Comparison of ENCODE assay signal across 9 mouse cellular contexts in the genomic region with DNA sequence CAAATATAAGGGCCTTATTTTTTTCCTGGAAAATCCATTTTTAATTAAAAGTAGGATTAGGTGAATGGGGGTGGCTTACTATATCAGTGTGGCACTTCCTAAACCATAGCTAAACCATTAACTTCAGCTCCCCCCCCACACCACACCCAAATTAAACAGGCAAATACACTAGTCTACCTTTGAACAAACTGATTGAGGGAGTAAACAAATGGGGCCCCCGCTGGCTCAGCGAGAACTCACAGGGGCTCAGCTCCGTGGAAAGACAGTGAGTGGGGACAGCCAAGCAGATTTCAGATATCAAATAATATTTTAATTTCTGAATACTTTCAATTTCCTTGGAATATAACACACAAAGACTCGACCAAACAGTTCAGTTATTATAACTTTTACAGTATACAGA. TPM values are rescaled to one million over a fixed set of nuclear protein-coding genes. Genes with fewer than 3 reads are reported as not detected.
A peak's percentile ranks its signal among the peaks of the same experiment; 100 is the strongest.
DNase-seq lines count a peak whose midpoint lies in the region; ATAC-seq and TF ChIP-seq lines count a peak whose summit lies in the region.
"Had no signal": no experiment of that assay in that cellular context is flagged by ENCODE, and none has a peak within 500 bp of the region (broad histone marks: within the 10 kb centered on the region; RNA-seq: fewer than 3 reads in every experiment).

No protein-coding gene starts in this region.

- peak; percentile 31 for DNase-seq in kidney, adult 18-20 months
- no peak for DNase-seq in kidney, adult 11 months
- peak; percentile 34 for DNase-seq in kidney, postnatal 0 days (ENCODE audit: low spot score)
- no peak for DNase-seq in neural tube, embryonic 11.5 days (ENCODE audit: low spot score)
- no peak for DNase-seq in cerebellum, adult 2 months
- DNase-seq in gastrocnemius, adult 18-20 months (ENCODE audit: low spot score), result no peak
- no peak for DNase-seq in layer of hippocampus, adult 11-12 months (ENCODE audit: low spot score)

- H3K27ac ChIP-seq in forebrain, embryonic 12.5 days, result peak overlapping the region; percentile 98
- peak overlapping the region; percentile 96 for H3K27ac ChIP-seq in kidney, postnatal 0 days
- peak overlapping the region; percentile 36; the same call in 1 of the 2 replicates for H3K27ac ChIP-seq in neural tube, embryonic 11.5 days (ENCODE audit: low read depth, low read length)
- H3K27ac ChIP-seq in cerebellum, adult 2 months (ENCODE audit: insufficient read depth, low read length), result no peak overlapping the region
- H3K27ac ChIP-seq: left cerebral cortex, adult 2 months had no signal

- H3K9me3 ChIP-seq in forebrain, embryonic 12.5 days, result no peaks in the 10 kb centered on the region
- H3K9me3 ChIP-seq in kidney, postnatal 0 days (replicated peaks; ENCODE audit: low read length), result no peaks in the 10 kb centered on the region
- no peaks in the 10 kb centered on the region for H3K9me3 ChIP-seq in neural tube, embryonic 11.5 days (ENCODE audit: control insufficient read depth, low read length)

- WGBS in forebrain, embryonic 12.5 days, result 6% methylated on average over 4 of the region's 4 CpGs
- whole genome bisulfite sequencing in kidney, postnatal 0 days, result 2% methylated on average over 4 of the region's 4 CpGs
- 2% methylated on average over 4 of the region's 4 CpGs for WGBS in neural tube, embryonic 11.5 days
- WGBS in cerebellum, adult 2 months, result 55% methylated on average over 4 of the region's 4 CpGs

- TF ChIP-seq CTCF in kidney, postnatal 0 days (IDR thresholded peaks at IDR 0.05; ENCODE audit: low read depth), result no peak
- no peak for TF ChIP-seq CTCF in cerebellum, adult 2 months (IDR thresholded peaks at IDR 0.05; ENCODE audit: borderline replicate concordance, insufficient read depth, low read depth, low read length)

- peaks cover 29% of the 10 kb centered on the region for H3K4me1 ChIP-seq in forebrain, embryonic 12.5 days
- H3K4me1 ChIP-seq in kidney, postnatal 0 days (replicated peaks; ENCODE audit: insufficient read depth, low read length), result peaks cover 18% of the 10 kb centered on the region; the same call in 1 of the 2 replicates
- H3K4me1 ChIP-seq in neural tube, embryonic 11.5 days (ENCODE audit: control insufficient read depth, insufficient read depth, low read length), result peaks cover 44% of the 10 kb centered on the region
- no peaks in the 10 kb centered on the region; the same call in 1 of the 2 replicates for H3K4me1 ChIP-seq in cerebellum, adult 2 months (ENCODE audit: control insufficient read depth, insufficient read depth, low read length)

- H3K4me2 ChIP-seq in forebrain, embryonic 12.5 days, result peak overlapping the region; percentile 88
- peak overlapping the region; percentile 93 for H3K4me2 ChIP-seq in kidney, postnatal 0 days (ENCODE audit: low read length)
- peak overlapping the region; percentile 85 for H3K4me2 ChIP-seq in neural tube, embryonic 11.5 days (ENCODE audit: low read depth)

- no peak for TF ChIP-seq POLR2A in cerebellum, adult 2 months (IDR thresholded peaks at IDR 0.05; ENCODE audit: borderline replicate concordance, insufficient read depth, low read length)

- peaks cover 19% of the 10 kb centered on the region for H3K36me3 ChIP-seq in forebrain, embryonic 12.5 days (replicated peaks)
- peaks cover 21% of the 10 kb centered on the region for H3K36me3 ChIP-seq in kidney, postnatal 0 days (ENCODE audit: insufficient read depth, low read length)
- peaks cover 9% of the 10 kb centered on the region for H3K36me3 ChIP-seq in neural tube, embryonic 11.5 days (ENCODE audit: control insufficient read depth, insufficient read depth, low read length)

- peaks cover 64% of the 10 kb centered on the region for H3K27me3 ChIP-seq in forebrain, embryonic 12.5 days
- H3K27me3 ChIP-seq in kidney, postnatal 0 days (ENCODE audit: insufficient read depth, low read length), result no peaks in the 10 kb centered on the region
- no peaks in the 10 kb centered on the region for H3K27me3 ChIP-seq in neural tube, embryonic 11.5 days (ENCODE audit: control insufficient read depth, insufficient read depth, low read length)
- peaks cover 4% of the 10 kb centered on the region; the same call in 1 of the 2 replicates for H3K27me3 ChIP-seq in cerebellum, adult 2 months (ENCODE audit: control insufficient read depth, insufficient read depth, low read length)

- H3K4me3 ChIP-seq in forebrain, embryonic 12.5 days (replicated peaks), result peak overlapping the region; percentile 66
- peak overlapping the region; percentile 68 for H3K4me3 ChIP-seq in kidney, postnatal 0 days (replicated peaks; ENCODE audit: low read depth, low read length)
- peak overlapping the region; percentile 62 for H3K4me3 ChIP-seq in neural tube, embryonic 11.5 days (ENCODE audit: low read depth, low read length)
- no peak overlapping the region for H3K4me3 ChIP-seq in cerebellum, adult 2 months (replicated peaks; ENCODE audit: insufficient read depth, low read depth, low read length)
- H3K4me3 ChIP-seq: left cerebral cortex, adult 2 months had no signal

- no peak for ATAC-seq in forebrain, embryonic 12.5 days (ENCODE audit: low FRiP score)
- ATAC-seq in kidney, postnatal 0 days (replicated peaks; ENCODE audit: low FRiP score, low read depth), result no peak
- ATAC-seq in neural tube, embryonic 11.5 days (ENCODE audit: insufficient read depth, low FRiP score, low TSS enrichment), result no peak

- peak overlapping the region; percentile 92 for H3K9ac ChIP-seq in forebrain, embryonic 12.5 days
- peak overlapping the region; percentile 96 for H3K9ac ChIP-seq in kidney, postnatal 0 days (ENCODE audit: low read depth, low read length)
- peak overlapping the region; percentile 53 for H3K9ac ChIP-seq in neural tube, embryonic 11.5 days (ENCODE audit: low read length)

RNA-seq across cellular contexts. Expression of gene Nr2f2, which starts 13.4 kb away (rescaled TPM):
- 129 and 162 TPM in 2 replicates for polyA plus RNA-seq in forebrain, embryonic 12.5 days (2016; fragmentation: Nextera tagmentation; extraction: Ambion mirVana)
- polyA plus RNA-seq in kidney, postnatal 0 days (2015; fragmentation: Nextera tagmentation; extraction: Ambion mirVana), result 190 and 203 TPM in 2 replicates
- polyA plus RNA-seq in neural tube, embryonic 11.5 days (2014; fragmentation: Nextera tagmentation; extraction: Ambion mirVana), result 88.5 and 95.9 TPM in 2 replicates
- 25.5 and 28.9 TPM in 2 replicates for polyA plus RNA-seq in cerebellum, adult 2 months (2012; rRNA removed)
- 10 to 100 TPM; 18.6 to 25.1 TPM for total RNA-seq in gastrocnemius, adult 18-20 months (2021)

Comparison
In these comparisons a context has a peak if more than half of its experiments do, and no peak if none do; other contexts are left out.
1. DNase-seq: peak in kidney, adult 18-20 months (single experiment) and kidney, postnatal 0 days (single experiment); none in kidney, adult 11 months (single experiment), neural tube, embryonic 11.5 days (single experiment), cerebellum, adult 2 months (0 of 2), gastrocnemius, adult 18-20 months (single experiment) and layer of hippocampus, adult 11-12 months (single experiment).
2. Peak in every context shown above with its lines, with median percentiles within 50 percentile points of each other: H3K4me2 ChIP-seq and H3K9ac ChIP-seq.